Comparison of ENCODE assay signal across 8 mouse cellular contexts in the genomic region with DNA sequence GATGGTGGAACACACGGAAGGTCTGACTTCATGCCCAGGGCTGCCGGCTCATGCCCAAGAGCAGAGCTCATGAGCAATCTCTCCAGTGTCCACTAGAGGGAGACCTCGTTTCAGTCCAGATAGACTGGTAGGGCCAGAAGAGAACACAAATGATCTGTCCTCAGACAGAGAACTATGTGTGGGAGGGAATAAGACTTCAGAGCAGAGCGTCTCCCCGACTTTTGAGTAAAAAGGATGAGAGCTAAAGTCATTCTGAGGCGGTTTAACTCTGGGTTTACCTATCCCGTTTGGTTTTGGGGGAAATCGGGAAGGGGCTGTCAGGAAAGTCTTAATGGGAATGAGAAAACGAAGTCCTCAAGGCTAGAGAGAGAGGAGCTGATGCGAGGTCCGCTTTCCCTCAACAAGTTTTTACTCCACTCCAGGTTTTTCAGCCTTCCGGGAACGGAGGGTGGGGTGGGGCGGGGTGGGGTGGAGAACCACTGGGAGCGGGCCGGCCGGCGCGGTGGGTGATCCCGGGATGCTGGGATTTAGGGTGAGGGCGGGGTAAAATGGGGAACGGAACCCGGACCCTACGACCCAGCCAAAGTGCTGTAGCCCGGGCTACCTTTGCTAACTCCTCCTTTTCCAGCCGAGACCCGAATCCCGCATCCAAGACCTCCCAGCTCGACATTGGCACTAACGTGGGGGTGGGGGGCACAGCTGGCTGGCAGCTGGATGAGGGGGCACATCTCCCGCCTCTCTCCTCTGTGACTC. TPM values are rescaled to one million over a fixed set of nuclear protein-coding genes. Genes with fewer than 3 reads are reported as not detected.
DNase-seq lines count a peak whose midpoint lies in the region; ATAC-seq lines count a peak whose summit lies in the region.

No protein-coding gene starts in this region.

- 0 out of 2 replicates have a peak overlapping the region, but pooled peaks have one; percentile 31 for H3K9ac ChIP-seq in hindbrain, embryonic 14.5 days

- H3K4me3 ChIP-seq in hindbrain, embryonic 14.5 days (replicated peaks; ENCODE audit: low read length), result peak overlapping the region; percentile 31

- under 1% methylated on average over 31 of the region's 31 CpGs for WGBS in hindbrain, embryonic 14.5 days

- no peaks in the 10 kb centered on the region for H3K36me3 ChIP-seq in hindbrain, embryonic 14.5 days (replicated peaks; ENCODE audit: control insufficient read depth, insufficient read depth)

- H3K4me1 ChIP-seq in hindbrain, embryonic 14.5 days (replicated peaks; ENCODE audit: control insufficient read depth, insufficient read depth, low read length), result peaks cover 18% of the 10 kb centered on the region; the same call in 1 of the 2 replicates

- no peaks in the 10 kb centered on the region for H3K9me3 ChIP-seq in hindbrain, embryonic 14.5 days (ENCODE audit: control insufficient read depth, low read length)

- H3K27ac ChIP-seq in hindbrain, embryonic 14.5 days, result peak overlapping the region; percentile 61

- peak; percentile 82 for ATAC-seq in hindbrain, embryonic 14.5 days (ENCODE audit: low FRiP score)

- peaks cover 37% of the 10 kb centered on the region for H3K27me3 ChIP-seq in hindbrain, embryonic 14.5 days (ENCODE audit: control insufficient read depth, insufficient read depth, low read length)

- peak; percentile 86 for DNase-seq in T-cell, adult 2 months (ENCODE audit: low spot score)
- DNase-seq in cerebellum, postnatal 25 days, result peak; percentile 88 to 93
- peak; percentile 66 to 81 for DNase-seq in frontal cortex, postnatal 25 days (ENCODE audit: low spot score in 2 of 2)
- peak; percentile 93 for DNase-seq in hindbrain, embryonic 14.5 days (ENCODE audit: low spot score)
- DNase-seq in layer of hippocampus, postnatal 36 days, result peak; percentile 76 to 83
- DNase-seq in lung, postnatal 4 days, result peak; percentile 80 to 90
- peak; percentile 79 for DNase-seq in retina, postnatal 7 days (ENCODE audit: low read depth, low spot score)
- DNase-seq in urinary bladder, postnatal 25 days (ENCODE audit: low spot score), result peak; percentile 78

- H3K4me2 ChIP-seq in hindbrain, embryonic 14.5 days (replicated peaks), result peak overlapping the region; percentile 52

RNA-seq across cellular contexts. Expression of gene Gli1, which starts 2.7 kb away (rescaled TPM):
- polyA plus RNA-seq in hindbrain, embryonic 14.5 days (2014; fragmentation: Nextera tagmentation; extraction: Ambion mirVana), result 1.3 and 1.6 TPM in 2 replicates
- 1 to 10 TPM; 2.4 to 3.2 TPM for total RNA-seq in layer of hippocampus, postnatal 36 days (2021)

RNA-seq across cellular contexts. Expression of gene Inhbe, which starts 15.1 kb away (rescaled TPM):
- 0.04 TPM in 1 of 2 replicates, not detected in the other for polyA plus RNA-seq in hindbrain, embryonic 14.5 days (2014; fragmentation: Nextera tagmentation; extraction: Ambion mirVana)
- total RNA-seq in layer of hippocampus, postnatal 36 days (2021), result not detected

RNA-seq across cellular contexts. Expression of gene Arhgap9, which starts 17.3 kb away (rescaled TPM):
- polyA plus RNA-seq in hindbrain, embryonic 14.5 days (2014; fragmentation: Nextera tagmentation; extraction: Ambion mirVana), result 0.88 and 1.1 TPM in 2 replicates
- 1 to 10 TPM in 1 of 2 experiments, under 1 TPM in 1; 0.86 to 1.0 TPM for total RNA-seq in layer of hippocampus, postnatal 36 days (2021)

RNA-seq across cellular contexts. Expression of gene Mars, which starts 27.5 kb away (rescaled TPM):
- 113 and 124 TPM in 2 replicates for polyA plus RNA-seq in hindbrain, embryonic 14.5 days (2014; fragmentation: Nextera tagmentation; extraction: Ambion mirVana)
- 10 to 100 TPM; 56.1 to 56.4 TPM for total RNA-seq in layer of hippocampus, postnatal 36 days (2021)

RNA-seq across cellular contexts. Expression of gene Inhbc, which starts 31.1 kb away (rescaled TPM):
- polyA plus RNA-seq in hindbrain, embryonic 14.5 days (2014; fragmentation: Nextera tagmentation; extraction: Ambion mirVana), result not detected in 2 replicates
- total RNA-seq in layer of hippocampus, postnatal 36 days (2021), result not detected

Comparison
In these comparisons a context has a peak if more than half of its experiments do, and no peak if none do; other contexts are left out.
1. Peak in every context shown above with its lines: DNase-seq, ATAC-seq, H3K4me3 ChIP-seq and H3K27ac ChIP-seq.